Mouse (Mus musculus): ENCODE measurements around the gene Vgll4.

- TF ChIP-seq CTCF (IDR thresholded peaks at IDR 0.05; ENCODE audit: borderline replicate concordance, extremely low read depth, insufficient read depth, insufficient read length) = no peak
- no peak for TF ChIP-seq POLR2A (IDR thresholded peaks at IDR 0.05; ENCODE audit: borderline replicate concordance, extremely low read depth, insufficient read depth, insufficient read length, poor library complexity, severe bottlenecking)
Measured at GRCm38 (mm10) chr6:114883261-114883740, 86.5 kb downstream of the Vgll4 start.
